ENCODE assay signal across 8 mouse cellular contexts in genomic region chr7:100894057-100894832, GRCm38 (mm10). TPM values are rescaled to one million over a fixed set of nuclear protein-coding genes. Genes with fewer than 3 reads are reported as not detected.
DNase-seq lines count a peak whose midpoint lies in the region; ATAC-seq and TF ChIP-seq lines count a peak whose summit lies in the region.

No protein-coding gene starts in this region.

- H3K4me3 ChIP-seq in E14TG2a.4 (replicated peaks; ENCODE audit: low read length): peak overlapping the region; percentile 79
- peak overlapping the region; percentile 94 for H3K4me3 ChIP-seq in cortical plate, adult 2 months (ENCODE audit: insufficient read depth, low read length)
- peak overlapping the region; percentile 51 for H3K4me3 ChIP-seq in heart, postnatal 0 days (ENCODE audit: low read depth, low read length)
- H3K4me3 ChIP-seq in left cerebral cortex, adult 2 months: peak overlapping the region; percentile 83
- H3K4me3 ChIP-seq in midbrain, embryonic 14.5 days (replicated peaks; ENCODE audit: low read depth, low read length): peak overlapping the region; percentile 53

- no peak for TF ChIP-seq CTCF in E14TG2a.4 (conservative IDR thresholded peaks at IDR 0.05; ENCODE audit: low read length)
- no peak for TF ChIP-seq CTCF in cortical plate, adult 2 months (IDR thresholded peaks at IDR 0.05; ENCODE audit: extremely low read depth, insufficient read depth, low read length)
- TF ChIP-seq CTCF in heart, postnatal 0 days (IDR thresholded peaks at IDR 0.05; ENCODE audit: low read depth): no peak
- TF ChIP-seq CTCF in left cerebral cortex, adult 2 months (IDR thresholded peaks at IDR 0.05): no peak; the same call in 1 of the 2 replicates

- 8% methylated on average over 51 of the region's 53 CpGs for WGBS in heart, postnatal 0 days
- WGBS in midbrain, embryonic 14.5 days: 2% methylated on average over 52 of the region's 53 CpGs

- DNase-seq in Muller cell, postnatal 12 days (ENCODE audit: inconsistent ontology term): peak; percentile 58
- no peak for DNase-seq in heart, postnatal 0 days (ENCODE audit: low spot score)
- DNase-seq in left cerebral cortex, adult 2 months (ENCODE audit: extremely low spot score in 1 of 2, low spot score in 2 of 2): peak; percentile 71 to 75
- DNase-seq in midbrain, embryonic 14.5 days: peak; percentile 84
- DNase-seq in testis, postnatal 10 days (ENCODE audit: low spot score): peak; percentile 71
- no peak for DNase-seq in urinary bladder, postnatal 36 days (ENCODE audit: low spot score in 2 of 2)

- peaks cover 44% of the 10 kb centered on the region for H3K4me1 ChIP-seq in E14TG2a.4 (replicated peaks; ENCODE audit: low read depth, low read length)
- peaks cover 5% of the 10 kb centered on the region; the same call in 1 of the 2 replicates for H3K4me1 ChIP-seq in cortical plate, adult 2 months (ENCODE audit: control insufficient read depth, insufficient read depth, low read length)
- peaks cover 20% of the 10 kb centered on the region for H3K4me1 ChIP-seq in heart, postnatal 0 days (ENCODE audit: control insufficient read depth, insufficient read depth)
- H3K4me1 ChIP-seq in midbrain, embryonic 14.5 days (ENCODE audit: control insufficient read depth, insufficient read depth, low read length): peaks cover 18% of the 10 kb centered on the region

- peak overlapping the region; percentile 54 for H3K9ac ChIP-seq in heart, postnatal 0 days (replicated peaks; ENCODE audit: low read depth, low read length)
- peak overlapping the region; percentile 78 for H3K9ac ChIP-seq in midbrain, embryonic 14.5 days (replicated peaks; ENCODE audit: low read length)

- TF ChIP-seq POLR2A in cortical plate, adult 2 months (IDR thresholded peaks at IDR 0.05; ENCODE audit: extremely low read depth, insufficient read depth, low read length): peak; percentile 54

- peak; percentile 55 for ATAC-seq in heart, postnatal 0 days (ENCODE audit: insufficient read depth, low read depth)
- peak; percentile 66 for ATAC-seq in midbrain, embryonic 14.5 days (ENCODE audit: low FRiP score, low TSS enrichment)

- peak overlapping the region; percentile 95 for H3K4me2 ChIP-seq in heart, postnatal 0 days (ENCODE audit: low read depth, low read length)
- peak overlapping the region; percentile 90 for H3K4me2 ChIP-seq in midbrain, embryonic 14.5 days (ENCODE audit: low read length)

- H3K27ac ChIP-seq in cortical plate, adult 2 months (ENCODE audit: insufficient read depth, low read length): peak overlapping the region; percentile 90
- H3K27ac ChIP-seq in heart, postnatal 0 days (ENCODE audit: low read depth): no peak overlapping the region
- H3K27ac ChIP-seq in left cerebral cortex, adult 2 months: peak overlapping the region; percentile 97
- peak overlapping the region; percentile 39 for H3K27ac ChIP-seq in midbrain, embryonic 14.5 days (replicated peaks; ENCODE audit: low read depth, low read length)

- intact Hi-C loops in left cerebral cortex, adult 2 months (cut with DNase I): no loop called here

- H3K27me3 ChIP-seq in E14TG2a.4 (ENCODE audit: insufficient read depth, low read length): peaks cover 23% of the 10 kb centered on the region
- H3K27me3 ChIP-seq in heart, postnatal 0 days (ENCODE audit: control insufficient read depth, insufficient read depth, low read length): no peaks in the 10 kb centered on the region
- H3K27me3 ChIP-seq in midbrain, embryonic 14.5 days (ENCODE audit: control insufficient read depth, insufficient read depth, low read length): no peaks in the 10 kb centered on the region

- peaks cover 20% of the 10 kb centered on the region for H3K36me3 ChIP-seq in E14TG2a.4 (ENCODE audit: insufficient read depth, low read length)
- H3K36me3 ChIP-seq in heart, postnatal 0 days (replicated peaks; ENCODE audit: control insufficient read depth, insufficient read depth, low read length): peaks cover 12% of the 10 kb centered on the region
- H3K36me3 ChIP-seq in midbrain, embryonic 14.5 days (ENCODE audit: control insufficient read depth, insufficient read depth, low read length): 0 out of 2 replicates have a peak, but pooled peaks cover 5% of the 10 kb centered on the region

- TF ChIP-seq EP300 in heart, postnatal 0 days (IDR thresholded peaks at IDR 0.05; ENCODE audit: low read depth): no peak

- H3K9me3 ChIP-seq in E14TG2a.4 (ENCODE audit: low read length): peaks cover 14% of the 10 kb centered on the region
- no peaks in the 10 kb centered on the region for H3K9me3 ChIP-seq in heart, postnatal 0 days (replicated peaks; ENCODE audit: control insufficient read depth, low read length)
- no peaks in the 10 kb centered on the region for H3K9me3 ChIP-seq in midbrain, embryonic 14.5 days (ENCODE audit: control insufficient read depth, low read length)

RNA-seq across cellular contexts. Expression of gene Relt, which starts 31.0 kb away (rescaled TPM):
- polyA plus RNA-seq in cortical plate, adult 2 months (2012; rRNA removed): 17.9 and 19.1 TPM in 2 replicates
- total RNA-seq in heart, postnatal 0 days (2014; rRNA removed; ENCODE audit: low replicate concordance): 5.1 and 5.9 TPM in 2 replicates
- polyA plus RNA-seq in heart, postnatal 0 days (2015; fragmentation: Nextera tagmentation; extraction: Ambion mirVana): 1.8 and 2.3 TPM in 2 replicates
- 10 to 100 TPM; 14.1 to 18.6 TPM for total RNA-seq in left cerebral cortex, adult 2 months (2021)
- polyA plus RNA-seq in midbrain, embryonic 14.5 days (2014; fragmentation: Nextera tagmentation; extraction: Ambion mirVana): 3.9 and 4.5 TPM in 2 replicates

RNA-seq across cellular contexts. Expression of gene Arhgef17, which starts 37.7 kb away (rescaled TPM):
- polyA plus RNA-seq in cortical plate, adult 2 months (2012; rRNA removed): 89.2 and 91.3 TPM in 2 replicates
- 28.4 and 42.3 TPM in 2 replicates for total RNA-seq in heart, postnatal 0 days (2014; rRNA removed; ENCODE audit: low replicate concordance)
- 2.6 and 2.8 TPM in 2 replicates for polyA plus RNA-seq in heart, postnatal 0 days (2015; fragmentation: Nextera tagmentation; extraction: Ambion mirVana)
- 100 to 1,000 TPM; 134 to 142 TPM for total RNA-seq in left cerebral cortex, adult 2 months (2021)
- 12.1 and 13.2 TPM in 2 replicates for polyA plus RNA-seq in midbrain, embryonic 14.5 days (2014; fragmentation: Nextera tagmentation; extraction: Ambion mirVana)

Comparison
In these comparisons a context has a peak if more than half of its experiments do, and no peak if none do; other contexts are left out.
1. DNase-seq: peak in Muller cell, postnatal 12 days (single experiment), left cerebral cortex, adult 2 months (2 of 2), midbrain, embryonic 14.5 days (single experiment) and testis, postnatal 10 days (single experiment); none in heart, postnatal 0 days (single experiment) and urinary bladder, postnatal 36 days (0 of 2).
2. Peak in every context shown above with its lines, with median percentiles within 50 percentile points of each other: H3K4me3 ChIP-seq.